Mouse (Mus musculus) adrenal gland, adult 2 months (tissue): ENCODE data around the gene Tnpo3. TPM values are rescaled to one million over a fixed set of nuclear protein-coding genes. Genes with fewer than 3 reads are reported as not detected.
"Not testable (repeated sequence)": the region's sequence is repeated elsewhere in the genome, so short reads cannot be mapped to it uniquely, and the experiment has no call there.

ENCODE experiments used
- DNase-seq: peaks from one replicate; pipeline ENCODE4 v3.0.0; 2021
- polyA plus RNA-seq: library from polyadenylated mRNA; depleted of rRNA; stranded (reverse); fragments of >200 nt; gene quantifications from 2 replicates; pipeline ENCODE4 v1.2.3, GENCODE M21; 2012
- total RNA-seq, 2 experiments: library from RNA; stranded (reverse); gene quantifications; 2 replicates each; pipeline ENCODE4 v1.2.3; 2021

Tnpo3 gene
- total and polyA plus RNA-seq, 3 experiments: 46.3 to 66.8 (median 62.8) TPM

DNA sequence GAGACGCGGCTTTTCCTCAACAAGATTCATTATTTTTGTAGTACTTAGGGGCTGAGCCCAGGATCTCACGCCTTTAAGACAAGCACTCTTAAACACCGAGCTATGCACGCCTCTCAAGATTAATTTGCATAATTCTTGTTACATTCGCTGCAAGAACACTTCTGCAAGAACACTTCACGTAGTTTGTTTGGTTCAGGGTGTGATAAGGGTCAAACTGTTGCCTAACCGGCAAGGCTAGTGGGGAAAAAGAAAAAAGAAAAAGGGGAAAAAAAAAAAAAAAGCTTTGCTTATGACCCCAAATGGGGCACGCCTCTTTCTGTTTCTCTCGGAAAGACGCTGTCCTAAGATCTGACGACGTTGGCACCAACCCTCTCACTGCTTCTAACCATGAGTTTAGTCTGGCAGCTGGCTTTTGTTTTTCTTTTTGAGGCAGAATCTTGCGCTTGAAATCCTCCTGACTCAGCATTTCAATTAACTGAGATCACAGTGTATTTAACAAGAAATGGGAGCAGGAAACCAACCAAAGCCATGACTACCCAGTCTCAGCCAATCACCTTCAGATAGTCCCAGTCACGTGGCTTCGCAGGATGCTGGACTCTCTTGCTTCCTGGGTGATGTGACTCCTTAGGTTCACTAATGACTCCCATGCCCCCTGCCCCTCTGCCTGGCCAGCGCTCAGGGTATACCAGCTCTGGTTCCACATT is 11.3 kb upstream of the Tnpo3 start:
- no peak for DNase-seq

GRCm38 (mm10) chr6:29620176-29620575 is 10.5 kb upstream of the Tnpo3 start:
- DNase-seq: no peak

DNA sequence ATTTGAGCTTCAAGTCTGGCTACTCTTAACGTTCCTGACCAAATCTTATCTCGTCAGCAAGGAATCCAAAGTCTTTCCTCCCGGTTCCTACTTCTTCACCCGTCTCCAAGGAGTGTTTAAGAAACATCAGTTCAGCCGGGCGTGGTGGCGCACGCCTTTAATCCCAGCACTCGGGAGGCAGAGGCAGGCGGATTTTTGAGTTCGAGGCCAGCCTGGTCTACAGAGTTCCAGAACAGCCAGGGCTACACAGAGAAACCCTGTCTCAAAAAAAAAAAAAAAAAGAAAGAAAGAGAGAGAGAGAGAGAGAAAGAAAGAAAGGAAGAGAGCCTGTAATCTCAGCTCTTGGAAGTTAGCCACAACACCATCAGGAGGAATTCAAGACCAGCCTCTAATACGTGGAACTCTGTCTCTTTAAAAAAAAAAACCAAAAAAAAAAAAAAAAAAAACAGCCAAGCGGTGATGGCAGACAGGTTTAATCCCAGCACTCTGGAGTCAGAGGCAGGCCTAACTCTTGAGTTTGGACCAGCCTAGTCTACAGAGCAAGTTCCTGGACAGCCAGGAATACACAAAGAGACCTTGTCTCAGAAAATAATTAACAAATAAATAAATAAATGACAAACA is 443 bp upstream of the Tnpo3 start:
- DNase-seq: not testable (repeated sequence)

DNA sequence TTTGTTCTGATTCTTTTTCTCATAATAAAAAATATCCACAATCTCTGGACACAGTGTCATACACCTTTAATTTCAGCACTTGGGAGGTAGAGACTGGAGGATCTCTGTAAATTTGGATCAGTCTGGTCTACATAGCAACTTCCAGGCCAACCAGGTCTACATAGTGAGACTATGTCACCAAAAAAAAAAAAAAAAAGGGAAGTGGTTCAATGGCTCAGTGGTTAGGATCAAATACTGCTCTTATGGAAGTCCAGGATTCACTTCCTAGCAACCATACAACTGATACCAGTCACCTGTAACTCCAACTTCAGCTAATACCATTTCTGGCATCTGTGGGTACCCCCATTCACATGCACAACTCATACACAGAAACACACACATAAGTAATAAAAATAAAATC is 9.5 kb downstream of the Tnpo3 start:
- DNase-seq: no peak

GRCm38 (mm10) chr6:29595656-29596055 is 14.0 kb downstream of the Tnpo3 start:
- DNase-seq: peak; percentile 11

GRCm38 (mm10) chr6:29581202-29581601 is 28.5 kb downstream of the Tnpo3 start:
- no peak for DNase-seq

GRCm38 (mm10) chr6:29580770-29581169 is 28.9 kb downstream of the Tnpo3 start:
- DNase-seq: no peak

DNA sequence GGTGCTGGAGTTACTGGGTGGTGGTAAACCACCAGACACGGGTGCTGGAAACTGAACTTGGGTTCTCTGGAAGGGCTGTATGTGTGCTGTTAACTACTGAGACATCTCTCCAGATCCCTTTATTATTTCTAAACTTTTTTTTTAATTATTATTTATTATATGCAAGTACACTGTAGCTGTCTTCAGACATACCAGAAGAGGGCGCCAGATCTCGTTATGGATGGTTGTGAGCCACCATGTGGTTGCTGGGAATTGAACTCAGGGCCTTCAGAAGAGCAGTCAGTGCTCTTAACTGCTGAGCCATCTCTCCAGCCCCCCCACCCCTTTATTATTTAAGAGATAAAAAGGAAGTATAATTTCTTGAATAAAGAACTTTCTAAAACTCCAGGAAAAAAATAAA is 33.3 kb downstream of the Tnpo3 start:
- DNase-seq: not testable (repeated sequence)

- no peak for DNase-seq
Observed at GRCm38 (mm10) chr6:29557112-29557511, 52.6 kb downstream of the Tnpo3 start.

DNA sequence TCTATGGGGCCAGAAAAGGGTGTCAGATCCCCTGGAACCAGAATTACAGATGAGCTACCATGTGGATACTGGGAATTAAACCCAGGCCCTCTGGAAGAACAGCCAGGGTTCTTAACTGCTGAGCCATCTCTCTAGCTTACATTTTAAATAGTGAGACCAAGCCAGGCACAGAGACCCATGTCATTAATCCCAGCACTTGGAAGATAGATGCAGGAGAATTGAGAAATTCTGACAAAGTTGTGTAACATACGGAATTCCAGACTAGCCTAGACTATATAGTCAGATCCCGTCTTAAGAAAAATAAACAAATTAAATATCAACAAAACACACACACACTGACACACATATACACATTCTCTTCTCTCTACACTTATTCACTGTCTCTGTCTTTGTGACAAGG is 57.2 kb downstream of the Tnpo3 start:
- no peak for DNase-seq

GRCm38 (mm10) chr6:29548086-29548485 is 61.6 kb downstream of the Tnpo3 start:
- no peak for DNase-seq

GRCm38 (mm10) chr6:29547582-29547981 is 62.1 kb downstream of the Tnpo3 start:
- DNase-seq: no peak

DNA sequence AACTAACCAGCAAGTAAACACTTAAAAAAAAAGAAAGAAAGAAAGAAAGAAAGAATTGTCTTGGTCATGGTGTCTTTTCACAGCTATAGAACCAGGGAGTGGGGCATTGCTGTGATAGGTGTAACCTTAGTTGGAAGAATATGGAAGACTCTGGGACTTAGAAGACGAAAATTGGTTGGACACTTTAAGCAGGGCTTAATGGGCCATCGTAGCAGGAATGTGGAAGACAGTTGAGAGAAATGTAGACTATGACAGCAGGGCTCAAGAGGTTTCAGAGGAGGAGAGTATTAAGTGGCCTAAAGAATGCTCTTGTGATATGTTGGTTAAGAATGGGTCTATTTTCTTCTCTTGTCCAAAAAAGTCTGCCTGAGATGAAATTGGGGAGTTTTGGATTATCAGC is 64.1 kb downstream of the Tnpo3 start:
- DNase-seq: no peak

GRCm38 (mm10) chr6:29540956-29541355 is 68.7 kb downstream of the Tnpo3 start:
- DNase-seq: peak; percentile 66

GRCm38 (mm10) chr6:29540223-29540622 is 69.5 kb downstream of the Tnpo3 start:
- no peak for DNase-seq

DNA sequence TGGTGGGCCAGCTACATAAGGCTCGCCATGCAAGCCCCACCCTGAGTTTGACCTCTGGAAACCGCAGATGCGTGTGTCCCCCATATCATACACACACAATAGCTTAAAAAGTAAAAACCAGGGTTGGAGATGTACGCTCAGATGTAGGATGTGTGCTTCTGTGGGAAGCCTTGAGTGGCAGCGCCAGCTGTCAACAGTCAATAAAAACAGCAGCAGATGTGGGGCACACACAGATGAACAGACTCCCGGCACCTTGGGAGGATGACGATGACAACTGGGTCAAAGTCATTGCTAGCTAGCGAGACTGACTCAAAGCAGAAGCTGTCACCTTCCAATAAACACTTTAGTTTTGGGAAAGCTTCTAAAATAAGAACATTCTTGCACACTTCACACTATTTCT is 70.2 kb downstream of the Tnpo3 start:
- no peak for DNase-seq

DNA sequence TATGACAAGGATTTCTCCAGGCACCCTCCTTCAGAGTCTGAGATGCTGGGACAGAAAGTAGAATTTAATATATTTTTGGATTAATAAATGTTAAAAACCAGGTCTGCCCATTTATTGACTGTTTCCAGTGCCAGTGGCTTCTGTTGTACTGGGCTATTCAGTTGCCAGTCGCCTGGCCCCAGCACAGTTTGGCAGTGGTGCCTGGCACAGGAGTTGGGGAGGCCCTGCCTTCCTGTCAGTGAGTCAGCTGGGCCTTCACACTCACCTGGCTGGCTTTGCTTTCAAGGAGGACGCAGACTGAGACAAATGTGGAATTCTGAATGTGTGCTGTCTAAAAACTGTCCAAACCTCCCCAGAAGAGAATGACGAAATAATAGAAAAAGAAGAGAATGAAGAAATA is 72.5 kb downstream of the Tnpo3 start:
- DNase-seq: no peak

DNA sequence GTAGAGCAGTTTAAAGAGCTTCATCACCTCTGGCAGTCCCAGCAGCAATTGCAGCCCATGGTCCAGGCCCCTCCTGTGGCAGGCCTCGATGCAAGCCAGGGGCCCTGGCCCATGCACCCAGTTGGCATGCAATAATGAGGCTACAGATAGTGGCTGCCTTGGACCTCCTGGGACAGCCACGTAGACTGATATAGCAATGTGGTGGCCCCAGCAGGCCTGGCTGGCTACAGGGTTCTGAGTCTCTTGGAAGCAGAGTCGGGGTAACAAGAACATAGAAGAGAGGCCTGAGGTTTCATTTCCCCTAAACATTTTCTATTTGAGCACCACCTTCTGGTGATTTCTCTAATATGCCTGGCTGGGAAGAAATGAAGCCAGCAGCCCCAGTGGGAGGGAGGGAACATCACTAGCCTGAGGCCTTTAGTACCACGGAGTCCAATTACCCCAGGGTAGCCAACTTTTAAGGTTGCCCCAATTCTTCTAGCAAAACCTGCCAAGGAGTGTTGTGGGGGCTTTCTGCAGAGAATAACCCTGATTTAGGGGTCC is 73.0 kb downstream of the Tnpo3 start:
- DNase-seq: no peak

GRCm38 (mm10) chr6:29535316-29535715 is 74.4 kb downstream of the Tnpo3 start:
- peak; percentile 66 for DNase-seq

DNA sequence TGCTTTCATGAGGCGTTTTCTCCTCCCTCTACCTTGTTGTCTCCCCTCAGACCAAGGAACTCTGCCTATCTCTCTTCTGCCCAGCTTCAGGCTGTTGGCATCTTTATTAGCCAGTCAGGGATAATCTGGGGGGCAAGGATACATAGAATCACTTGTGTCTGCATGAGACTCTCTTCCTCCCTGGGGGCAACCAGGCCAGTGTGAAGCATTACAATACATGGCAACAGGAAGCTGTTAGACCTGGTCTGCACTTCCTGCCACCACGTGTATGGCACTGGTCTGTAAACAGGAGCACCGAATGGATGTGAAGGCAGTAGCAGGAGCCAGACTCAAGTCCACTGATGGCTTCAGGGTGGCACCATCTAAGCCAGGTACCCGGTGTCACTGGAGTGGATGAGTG is 79.6 kb downstream of the Tnpo3 start:
- no peak for DNase-seq

GRCm38 (mm10) chr6:29529444-29529820 is 80.3 kb downstream of the Tnpo3 start:
- DNase-seq: no peak

DNA sequence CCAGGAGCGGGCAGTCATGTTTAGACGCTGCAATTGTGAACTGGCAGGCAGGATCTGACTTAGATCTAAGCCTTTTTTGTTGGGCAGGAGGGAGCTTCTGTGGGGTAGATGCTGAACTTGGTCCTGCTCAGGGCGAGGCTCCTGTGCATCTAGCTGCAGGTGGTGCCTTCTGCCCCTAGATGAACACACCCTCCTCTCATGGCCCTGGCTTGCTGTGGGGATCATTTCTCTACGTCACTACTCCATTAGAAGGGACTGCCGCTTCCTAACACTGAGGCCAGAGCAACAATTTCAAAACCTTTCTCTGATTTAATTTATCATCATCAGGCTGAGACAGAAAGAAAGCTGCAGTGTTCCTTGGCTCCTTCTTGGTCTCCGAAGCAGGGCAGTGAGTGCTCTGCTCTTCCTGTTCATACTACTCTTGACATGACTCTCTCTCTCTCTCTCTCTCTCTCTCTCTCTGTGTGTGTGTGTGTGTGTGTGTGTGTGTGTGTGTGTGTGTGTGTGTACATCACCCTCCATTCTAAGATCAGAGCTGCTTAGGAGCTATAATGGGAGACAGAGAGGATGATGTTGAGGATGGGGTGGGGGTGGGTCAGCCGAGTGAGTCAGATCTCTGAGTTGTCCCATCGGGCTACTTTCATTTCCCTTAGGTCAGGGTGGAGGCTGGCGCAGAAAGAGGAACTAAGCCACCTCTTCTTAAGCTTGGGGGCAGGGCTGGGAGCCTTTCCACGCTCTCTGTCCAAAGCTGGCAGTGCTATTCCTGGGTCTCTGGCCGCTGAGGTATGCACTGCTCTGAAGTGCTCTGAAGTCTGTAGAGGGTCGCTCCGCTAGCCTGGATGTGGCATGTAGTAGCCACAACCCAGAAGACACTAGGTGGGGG is 80.9 kb downstream of the Tnpo3 start:
- no peak for DNase-seq

- no peak for DNase-seq
Observed at GRCm38 (mm10) chr6:29528165-29528505, 81.6 kb downstream of the Tnpo3 start.
